Mouse (Mus musculus): ENCODE data around the gene Hist1h3g.

Hist1h3g gene

GRCm38 (mm10) chr13:23515826-23516620 lies 19.2 kb upstream of the Hist1h3g start:
- DNase-seq = no peak

DNA sequence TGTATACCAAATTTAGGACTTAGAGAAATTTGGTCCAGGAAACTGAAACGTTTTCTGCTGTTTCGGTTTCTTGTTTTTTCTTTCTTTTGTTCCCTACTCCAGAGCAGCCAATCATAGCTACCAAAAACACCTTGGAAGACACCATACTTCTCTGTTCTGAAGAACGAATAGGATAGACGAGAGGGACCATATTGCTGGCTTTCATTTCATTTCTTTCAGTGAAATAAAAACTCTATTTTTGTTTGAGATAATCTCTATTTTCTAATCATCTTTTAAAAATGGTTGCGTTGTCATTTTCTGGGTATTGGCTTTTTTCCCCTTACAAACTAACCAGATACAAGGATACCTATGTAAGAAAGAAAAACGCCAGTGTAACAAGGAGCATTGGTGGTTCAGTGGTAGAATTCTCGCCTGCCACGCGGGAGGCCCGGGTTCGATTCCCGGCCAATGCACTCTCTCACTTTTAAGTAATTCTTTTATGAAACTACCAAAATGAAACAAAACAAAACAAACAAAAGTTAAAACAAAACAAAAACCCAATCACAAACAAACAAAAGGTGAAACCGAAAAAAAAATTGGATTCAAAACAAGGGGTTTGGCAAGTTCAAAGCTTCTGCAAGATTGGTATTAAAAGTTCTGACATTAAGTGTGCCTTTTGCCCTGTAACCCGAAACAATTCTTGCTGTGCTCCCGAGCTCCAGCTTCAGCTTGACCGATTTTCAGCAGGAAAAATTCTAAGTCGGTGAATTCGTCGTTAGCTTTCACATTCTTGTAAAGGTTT lies 18.2 kb upstream of the Hist1h3g start:
- DNase-seq = peak; percentile 82 to 86

DNA sequence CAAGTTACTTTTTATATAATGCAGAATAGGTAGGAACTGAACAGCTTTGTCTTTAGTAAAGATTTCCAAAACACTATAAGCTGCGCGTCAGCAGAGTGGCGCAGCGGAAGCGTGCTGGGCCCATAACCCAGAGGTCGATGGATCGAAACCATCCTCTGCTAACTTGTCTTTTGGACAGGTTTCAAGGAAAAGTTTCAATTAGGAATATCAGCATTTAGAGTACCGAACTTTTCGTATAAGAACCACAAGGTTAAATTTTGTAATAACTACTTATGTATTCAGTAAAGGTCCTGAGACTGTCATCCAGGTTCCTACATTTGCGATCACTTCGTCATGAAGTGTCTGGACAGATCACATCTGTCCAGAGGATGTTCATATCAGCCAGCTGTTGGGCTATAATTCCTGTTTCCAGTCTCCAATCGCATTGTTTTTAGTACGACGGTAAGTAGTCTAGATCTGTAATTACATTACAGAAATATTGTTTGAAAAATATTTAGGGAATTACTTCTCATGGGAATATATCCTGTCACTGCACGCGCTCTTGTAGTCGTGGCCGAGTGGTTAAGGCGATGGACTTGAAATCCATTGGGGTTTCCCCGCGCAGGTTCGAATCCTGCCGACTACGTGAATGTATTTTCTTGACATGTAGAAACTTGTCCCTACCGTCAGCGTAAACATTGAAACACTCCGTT lies 17.5 kb upstream of the Hist1h3g start:
- DNase-seq = peak; percentile 89 to 91

- DNase-seq = no peak
Observed at GRCm38 (mm10) chr13:23518295-23518603, 17.0 kb upstream of the Hist1h3g start.

GRCm38 (mm10) chr13:23518885-23519284 lies 16.3 kb upstream of the Hist1h3g start:
- DNase-seq = peak; percentile 77 to 84

GRCm38 (mm10) chr13:23519416-23519815 lies 15.8 kb upstream of the Hist1h3g start:
- DNase-seq = peak; percentile 81

GRCm38 (mm10) chr13:23521703-23522102 lies 13.5 kb upstream of the Hist1h3g start:
- DNase-seq = peak; percentile 75 to 84

DNA sequence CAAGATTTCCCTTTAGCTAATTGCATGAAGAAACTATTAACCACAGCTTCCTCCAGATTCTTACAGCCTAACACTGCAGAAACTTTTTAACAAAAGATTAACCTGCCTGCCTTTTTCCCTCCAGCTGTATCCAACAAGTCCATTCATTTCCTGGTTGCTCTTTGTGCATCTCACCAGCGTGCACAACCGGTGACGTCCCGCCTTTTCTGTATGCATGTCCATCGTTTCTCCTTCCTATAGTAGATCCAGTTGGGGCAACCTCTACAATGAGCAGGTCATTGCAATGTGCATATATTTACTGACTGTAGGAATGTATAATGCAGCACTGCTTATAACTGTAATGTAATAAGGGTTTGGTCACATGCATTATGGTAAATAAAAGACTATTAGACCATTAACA lies 11.2 kb upstream of the Hist1h3g start:
- DNase-seq = no peak

DNA sequence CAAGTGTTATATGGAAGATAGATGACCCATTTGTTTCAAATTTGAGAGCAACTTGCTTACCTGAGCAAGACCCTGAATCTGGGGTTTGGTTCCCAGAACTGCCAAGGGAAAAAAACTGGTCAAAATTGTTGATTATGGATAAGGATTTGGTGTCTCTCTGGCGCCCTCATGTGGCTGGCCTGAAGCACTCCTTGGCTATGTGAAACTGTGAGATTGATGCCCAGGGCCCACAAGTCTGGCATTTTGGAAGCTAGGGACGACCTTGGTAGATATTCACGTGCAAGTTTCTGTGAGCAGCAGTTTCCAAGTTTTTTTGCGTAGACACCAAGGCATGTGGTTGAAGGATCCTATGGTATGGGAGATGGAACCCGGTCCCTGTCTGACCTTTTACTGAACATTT lies 10.6 kb upstream of the Hist1h3g start:
- peak; percentile 83 to 84 for DNase-seq

GRCm38 (mm10) chr13:23525901-23526300 lies 9.3 kb upstream of the Hist1h3g start:
- no peak for DNase-seq

- DNase-seq = peak; percentile 91
Observed at GRCm38 (mm10) chr13:23526312-23526711, 8.9 kb upstream of the Hist1h3g start.

- DNase-seq = no peak
Observed at GRCm38 (mm10) chr13:23529005-23529404, 6.2 kb upstream of the Hist1h3g start.

GRCm38 (mm10) chr13:23529480-23530165 lies 5.6 kb upstream of the Hist1h3g start:
- no peak for DNase-seq

DNA sequence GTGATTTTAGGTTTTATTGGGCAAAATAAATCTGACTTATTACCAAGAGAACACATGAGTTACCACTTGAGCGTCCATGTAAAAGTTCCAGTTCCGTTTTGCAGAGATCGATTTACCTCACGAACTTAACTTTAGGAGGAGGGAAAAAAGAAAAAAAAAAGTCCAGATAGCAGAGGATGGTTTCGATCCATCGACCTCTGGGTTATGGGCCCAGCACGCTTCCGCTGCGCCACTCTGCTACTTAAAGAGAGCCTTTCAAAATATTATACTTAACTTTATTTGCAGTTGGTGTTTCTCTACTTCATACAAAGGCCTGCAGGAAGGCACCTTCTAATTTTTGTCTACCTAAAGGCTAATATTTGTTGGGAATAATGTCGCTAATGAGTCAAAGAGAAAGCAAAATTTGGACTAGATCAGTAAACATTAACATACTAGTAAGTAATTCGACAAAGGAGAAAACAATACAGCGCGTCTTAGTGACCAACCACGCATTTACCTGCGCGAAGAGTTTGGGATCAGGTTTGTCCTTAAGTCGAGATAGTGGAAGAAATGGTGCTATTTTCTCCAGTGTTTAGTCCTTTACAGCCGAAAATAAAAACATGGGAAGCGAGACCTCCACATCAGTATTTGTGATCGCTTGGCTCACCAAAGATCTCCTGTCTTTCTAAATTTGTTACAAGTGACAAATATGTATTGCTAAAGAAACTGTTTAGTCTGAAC lies 4.9 kb upstream of the Hist1h3g start:
- peak; percentile 61 to 69 for DNase-seq

GRCm38 (mm10) chr13:23530901-23531875 lies 4.0 kb upstream of the Hist1h3g start, which contains the start of gene Hist1h4h:
TSS of gene Hist1h4h (plus strand) at chr13:23531050.
- DNase-seq = peak; percentile 97

DNA sequence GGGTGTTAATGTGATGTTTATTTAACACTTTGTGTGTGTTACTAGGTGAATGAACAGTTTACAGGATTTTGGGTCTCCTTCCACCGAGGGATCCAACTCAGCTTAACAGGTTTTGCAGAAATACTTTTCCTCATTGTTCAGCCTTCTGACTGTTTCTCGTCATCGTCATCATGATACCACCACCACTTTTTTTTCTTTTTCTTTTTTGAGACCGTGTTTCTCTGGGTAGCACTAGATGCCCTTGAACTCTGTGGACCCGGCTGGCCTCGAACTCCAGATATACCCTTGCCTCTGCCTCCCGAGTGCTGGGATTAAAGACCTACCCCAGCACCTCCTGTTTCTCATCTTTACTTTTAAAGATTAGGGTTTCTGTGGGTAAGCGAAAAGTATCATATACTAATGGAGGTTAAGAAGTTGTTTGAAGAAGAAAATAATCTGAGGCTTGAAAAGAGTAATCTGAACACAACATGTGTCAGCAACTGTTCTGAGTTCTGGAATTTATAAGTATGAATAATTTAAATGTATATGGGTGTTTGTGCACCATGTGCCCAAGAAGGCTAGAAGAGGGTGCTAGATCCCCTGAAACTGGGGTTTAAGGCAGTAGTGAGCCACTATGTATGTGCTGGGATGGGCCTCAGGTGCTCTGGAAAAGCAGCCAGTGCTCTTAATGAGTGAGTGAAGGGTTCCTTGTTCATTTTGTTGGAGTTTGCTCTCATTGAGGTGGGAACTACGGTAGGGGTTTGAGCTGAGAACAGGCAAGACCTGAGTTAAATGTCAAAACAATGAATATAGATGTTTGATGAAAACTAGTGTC lies 2.8 kb upstream of the Hist1h3g start:
- DNase-seq = no peak

- peak; percentile 66 to 75 for DNase-seq
Observed at GRCm38 (mm10) chr13:23533560-23534367, 1.5 kb upstream of the Hist1h3g start, which contains the start of gene Hist1h2af. TSS of gene Hist1h2af (plus strand) at chr13:23533906.

DNA sequence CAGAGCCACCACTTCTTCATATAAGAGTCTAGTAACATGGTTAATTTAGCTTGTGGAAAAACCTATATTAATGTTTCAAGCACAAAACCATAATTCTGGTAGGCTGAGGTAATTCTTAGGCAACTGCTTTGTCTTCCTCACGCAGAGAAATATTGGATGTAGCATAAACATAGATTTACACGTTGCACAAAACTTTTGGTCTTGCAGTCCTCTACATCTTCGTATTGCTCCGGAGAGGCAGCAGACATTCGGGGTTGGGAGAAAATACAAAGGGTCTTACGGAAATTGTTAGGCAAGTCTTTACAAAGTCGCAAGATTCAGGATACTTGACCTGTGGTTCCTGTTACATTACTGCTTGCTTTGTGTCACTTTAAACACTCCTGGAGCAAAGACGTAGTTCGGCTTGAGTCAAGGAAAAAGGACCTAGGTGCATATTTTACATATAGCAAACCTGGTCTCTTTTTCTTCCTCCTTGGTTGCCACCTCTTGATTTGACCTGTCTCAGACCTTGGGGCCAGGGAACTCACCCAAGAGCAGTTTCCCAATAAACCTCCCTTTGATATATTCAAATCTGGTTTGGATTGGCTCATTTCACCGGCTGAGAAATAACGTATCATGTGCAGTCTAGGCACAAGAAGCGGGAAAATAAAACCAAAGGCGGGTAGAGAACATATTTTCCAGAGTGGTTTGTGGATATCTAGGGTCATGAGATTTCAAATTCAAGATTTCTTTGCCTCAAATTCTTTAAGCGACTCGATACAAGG lies 672 bp upstream of the Hist1h3g start:
- DNase-seq = no peak

Measured in cerebellum, postnatal 25 days (tissue).